Mouse (Mus musculus): Measurements from ENCODE around the gene Soat2. TPM values are rescaled to one million over a fixed set of nuclear protein-coding genes. Genes with fewer than 3 reads are reported as not detected.
"Not testable (repeated sequence)": the region's sequence is repeated elsewhere in the genome, so short reads cannot be mapped to it uniquely, and the experiment has no call there.

Soat2 gene
- polyA plus RNA-seq, 1 experiment, result 4.1 TPM

DNA sequence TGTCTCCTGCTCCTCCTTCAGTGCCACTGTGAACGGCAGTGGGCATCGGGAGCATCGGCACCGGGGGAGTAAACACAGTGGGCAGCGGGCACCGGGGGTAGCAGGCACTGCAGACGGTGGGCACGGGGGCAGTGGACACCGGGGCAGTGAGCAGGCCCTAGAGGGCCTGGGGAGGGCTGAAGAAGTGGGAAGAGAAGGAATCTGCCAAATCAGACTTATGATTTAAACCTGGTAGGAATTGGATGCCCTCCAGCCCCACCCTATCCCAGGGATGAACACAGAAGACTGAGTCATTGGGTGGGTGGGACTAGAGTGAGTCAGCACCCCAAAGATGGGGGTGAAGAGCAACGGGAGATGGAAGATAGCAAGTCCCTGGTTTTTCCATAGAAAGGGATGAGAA, 5.0 kb upstream of the Soat2 start:
- WGBS, result 96% methylated on average over 10 of the region's 10 CpGs
- H3K27ac ChIP-seq (ENCODE audit: control insufficient read depth, insufficient read depth, low read length), result no peak overlapping the region
- no peak for TF ChIP-seq POLR2A (IDR thresholded peaks at IDR 0.05; ENCODE audit: control insufficient read depth, extremely low read depth, insufficient read depth, low read length, poor library complexity)
- TF ChIP-seq CTCF (IDR thresholded peaks at IDR 0.05; ENCODE audit: borderline replicate concordance, control insufficient read depth, extremely low read depth, insufficient read depth, low read length, poor library complexity), result no peak
- no peaks in the 10 kb centered on the region; the same call in 1 of the 2 replicates for H3K27me3 ChIP-seq (ENCODE audit: control insufficient read depth, insufficient read depth, low read length)
- peaks cover 9% of the 10 kb centered on the region for H3K4me1 ChIP-seq (replicated peaks; ENCODE audit: control insufficient read depth, insufficient read depth, low read length)
- H3K4me3 ChIP-seq (ENCODE audit: control insufficient read depth, insufficient read depth, low read length), result no peak overlapping the region
- H3K36me3 ChIP-seq (ENCODE audit: control insufficient read depth, insufficient read depth, low read length), result no peaks in the 10 kb centered on the region
- DNase-seq, result no peak

DNA sequence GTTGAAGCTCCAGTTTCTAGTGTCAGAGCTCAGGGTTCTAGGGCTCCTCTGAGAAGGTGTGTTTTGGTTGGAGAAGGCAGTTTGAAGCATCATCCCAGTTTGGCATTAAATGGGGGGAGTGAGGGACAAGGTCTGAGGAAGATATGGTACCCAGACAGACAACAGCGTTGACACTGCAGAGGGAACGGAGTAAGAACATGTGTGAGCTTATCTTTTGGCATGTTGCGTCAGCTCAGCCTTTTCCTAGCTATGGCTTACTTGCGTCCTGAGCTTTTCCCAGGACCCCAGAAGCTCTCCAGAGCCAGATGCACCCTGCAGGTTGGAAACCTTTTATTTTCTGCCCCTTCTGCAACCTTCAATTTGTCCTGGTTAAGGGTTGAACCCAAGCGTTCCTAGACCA, 4.2 kb upstream of the Soat2 start:
- H3K4me3 ChIP-seq (ENCODE audit: control insufficient read depth, insufficient read depth, low read length), result no peak overlapping the region
- no peaks in the 10 kb centered on the region for H3K36me3 ChIP-seq (ENCODE audit: control insufficient read depth, insufficient read depth, low read length)
- H3K27ac ChIP-seq (ENCODE audit: control insufficient read depth, insufficient read depth, low read length), result no peak overlapping the region
- DNase-seq, result no peak
- 84% methylated on average over 5 of the region's 5 CpGs for WGBS
- peaks cover 17% of the 10 kb centered on the region for H3K4me1 ChIP-seq (replicated peaks; ENCODE audit: control insufficient read depth, insufficient read depth, low read length)
- no peak for TF ChIP-seq CTCF (IDR thresholded peaks at IDR 0.05; ENCODE audit: borderline replicate concordance, control insufficient read depth, extremely low read depth, insufficient read depth, low read length, poor library complexity)
- TF ChIP-seq POLR2A (IDR thresholded peaks at IDR 0.05; ENCODE audit: control insufficient read depth, extremely low read depth, insufficient read depth, low read length, poor library complexity), result no peak
- H3K27me3 ChIP-seq (ENCODE audit: control insufficient read depth, insufficient read depth, low read length), result no peaks in the 10 kb centered on the region; the same call in 1 of the 2 replicates

GRCm38 (mm10) chr15:102146882-102147281, 3.4 kb upstream of the Soat2 start:
- Histone ChIP-seq H3K4me3 (ENCODE audit: control insufficient read depth, insufficient read depth, low read length) (no peak overlapping the region), H3K4me1 (replicated peaks; ENCODE audit: control insufficient read depth, insufficient read depth, low read length) (peaks cover 17% of the 10 kb centered on the region), H3K36me3 (ENCODE audit: control insufficient read depth, insufficient read depth, low read length) (no peaks in the 10 kb centered on the region), H3K27me3 (ENCODE audit: control insufficient read depth, insufficient read depth, low read length) (no peaks in the 10 kb centered on the region; the same call in 1 of the 2 replicates), H3K27ac (ENCODE audit: control insufficient read depth, insufficient read depth, low read length) (no peak overlapping the region)
- peak; percentile 33 for DNase-seq
- 0% methylated on average over 1 of the region's 1 CpGs for WGBS
- no peak for TF ChIP-seq POLR2A (IDR thresholded peaks at IDR 0.05; ENCODE audit: control insufficient read depth, extremely low read depth, insufficient read depth, low read length, poor library complexity)
- TF ChIP-seq CTCF (IDR thresholded peaks at IDR 0.05; ENCODE audit: borderline replicate concordance, control insufficient read depth, extremely low read depth, insufficient read depth, low read length, poor library complexity), result no peak

DNA sequence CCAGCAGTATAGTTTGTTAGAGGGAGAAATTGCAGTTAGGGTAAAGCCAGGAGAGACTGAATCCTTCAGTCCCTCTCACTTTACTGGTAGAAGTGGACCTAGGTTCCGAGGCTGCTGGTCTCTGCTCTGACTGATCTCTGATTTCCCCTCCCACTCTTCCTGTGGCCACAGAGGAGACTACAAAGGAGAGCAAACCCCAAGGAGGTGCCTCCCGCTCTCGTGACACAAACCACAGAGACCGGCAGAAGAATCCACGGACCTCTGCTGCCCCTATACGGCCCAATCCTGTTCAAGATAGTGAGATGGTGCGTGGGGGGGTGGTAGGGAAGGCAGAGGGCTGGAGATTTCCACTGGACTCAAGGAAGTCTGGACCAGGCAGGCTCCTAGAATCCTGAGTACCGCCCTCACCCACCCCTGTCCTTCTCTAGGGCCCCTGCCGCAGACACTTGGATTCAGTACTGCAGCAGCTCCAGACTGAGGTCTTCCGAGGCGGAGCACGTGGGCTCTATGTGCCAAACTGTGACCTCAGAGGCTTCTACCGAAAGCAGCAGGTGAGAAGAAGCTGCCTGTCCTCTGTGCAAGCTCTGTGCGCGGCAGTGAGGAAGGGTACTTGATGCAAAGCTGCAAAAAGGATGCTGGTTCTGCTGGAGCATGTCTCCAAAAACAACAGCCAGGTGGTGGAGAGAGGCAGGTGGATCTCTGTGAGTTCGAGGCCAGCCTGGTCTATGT, 2.5 kb upstream of the Soat2 start:
- H3K36me3 ChIP-seq (ENCODE audit: control insufficient read depth, insufficient read depth, low read length), result no peaks in the 10 kb centered on the region
- H3K27me3 ChIP-seq (ENCODE audit: control insufficient read depth, insufficient read depth, low read length), result no peaks in the 10 kb centered on the region; the same call in 1 of the 2 replicates
- 37% methylated on average over 16 of the region's 16 CpGs for WGBS
- no peak for DNase-seq
- no peak for TF ChIP-seq CTCF (IDR thresholded peaks at IDR 0.05; ENCODE audit: borderline replicate concordance, control insufficient read depth, extremely low read depth, insufficient read depth, low read length, poor library complexity)
- TF ChIP-seq POLR2A (IDR thresholded peaks at IDR 0.05; ENCODE audit: control insufficient read depth, extremely low read depth, insufficient read depth, low read length, poor library complexity), result no peak
- no peak overlapping the region for H3K27ac ChIP-seq (ENCODE audit: control insufficient read depth, insufficient read depth, low read length)
- H3K4me3 ChIP-seq (ENCODE audit: control insufficient read depth, insufficient read depth, low read length), result no peak overlapping the region
- H3K4me1 ChIP-seq (replicated peaks; ENCODE audit: control insufficient read depth, insufficient read depth, low read length), result peaks cover 17% of the 10 kb centered on the region

GRCm38 (mm10) chr15:102149561-102149960, 765 bp upstream of the Soat2 start:
- H3K27me3 ChIP-seq (ENCODE audit: control insufficient read depth, insufficient read depth, low read length), result no peaks in the 10 kb centered on the region; the same call in 1 of the 2 replicates
- 98% methylated on average over 4 of the region's 4 CpGs for WGBS
- peaks cover 17% of the 10 kb centered on the region for H3K4me1 ChIP-seq (replicated peaks; ENCODE audit: control insufficient read depth, insufficient read depth, low read length)
- no peaks in the 10 kb centered on the region for H3K36me3 ChIP-seq (ENCODE audit: control insufficient read depth, insufficient read depth, low read length)
- DNase-seq, result no peak
- TF ChIP-seq POLR2A (IDR thresholded peaks at IDR 0.05; ENCODE audit: control insufficient read depth, extremely low read depth, insufficient read depth, low read length, poor library complexity), result no peak
- TF ChIP-seq CTCF (IDR thresholded peaks at IDR 0.05; ENCODE audit: borderline replicate concordance, control insufficient read depth, extremely low read depth, insufficient read depth, low read length, poor library complexity), result no peak
- H3K4me3 ChIP-seq (ENCODE audit: control insufficient read depth, insufficient read depth, low read length), result no peak overlapping the region
- H3K27ac ChIP-seq (ENCODE audit: control insufficient read depth, insufficient read depth, low read length), result no peak overlapping the region

DNA sequence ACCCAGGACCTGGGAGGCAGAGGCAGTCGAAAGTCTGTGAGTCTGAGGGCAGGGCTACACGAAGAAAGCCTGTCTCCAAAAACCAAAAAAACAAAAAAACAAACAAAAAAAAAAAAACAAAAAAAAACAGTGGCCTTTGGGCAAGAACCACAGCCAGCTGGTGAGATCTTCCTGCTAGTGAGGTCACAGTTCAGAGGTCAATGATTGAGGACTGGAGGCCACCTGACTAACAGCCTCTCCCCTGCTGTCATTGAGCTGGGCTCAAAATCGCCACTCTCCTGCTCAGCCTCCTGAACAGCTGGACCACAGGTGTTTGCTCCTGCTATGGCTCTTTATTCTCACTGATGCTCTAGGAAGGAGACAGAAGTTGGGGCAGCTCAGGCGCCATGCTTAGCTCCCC, 2.3 kb downstream of the Soat2 start:
- 69% methylated on average over 4 of the region's 4 CpGs for WGBS
- Histone ChIP-seq H3K36me3 (ENCODE audit: control insufficient read depth, insufficient read depth, low read length) (no peaks in the 10 kb centered on the region), H3K4me1 (replicated peaks; ENCODE audit: control insufficient read depth, insufficient read depth, low read length) (peaks cover 16% of the 10 kb centered on the region), H3K27ac (ENCODE audit: control insufficient read depth, insufficient read depth, low read length) (no peak overlapping the region), H3K4me3 (ENCODE audit: control insufficient read depth, insufficient read depth, low read length) (no peak overlapping the region), H3K27me3 (ENCODE audit: control insufficient read depth, insufficient read depth, low read length) (no peaks in the 10 kb centered on the region; the same call in 1 of the 2 replicates)
- TF ChIP-seq POLR2A (IDR thresholded peaks at IDR 0.05; ENCODE audit: control insufficient read depth, extremely low read depth, insufficient read depth, low read length, poor library complexity) (no peak), CTCF (IDR thresholded peaks at IDR 0.05; ENCODE audit: borderline replicate concordance, control insufficient read depth, extremely low read depth, insufficient read depth, low read length, poor library complexity) (no peak)
- DNase-seq, result no peak

- not testable (repeated sequence) for DNase-seq; H3K27ac ChIP-seq (ENCODE audit: control insufficient read depth, insufficient read depth, low read length)
- WGBS, result 96% methylated on average over 6 of the region's 6 CpGs
These were observed 4.7 kb downstream of the Soat2 start for GRCm38 (mm10) chr15:102155006-102155405.

More at GRCm38 (mm10) chr15:102155006-102155405, 4.7 kb downstream of the Soat2 start:
- H3K27me3 ChIP-seq (ENCODE audit: control insufficient read depth, insufficient read depth, low read length); H3K36me3 ChIP-seq (ENCODE audit: control insufficient read depth, insufficient read depth, low read length); H3K4me3 ChIP-seq (ENCODE audit: control insufficient read depth, insufficient read depth, low read length): not testable (repeated sequence)
- peaks cover 11% of the 10 kb centered on the region for H3K4me1 ChIP-seq (replicated peaks; ENCODE audit: control insufficient read depth, insufficient read depth, low read length)
